Mouse (Mus musculus) MEL (cell line): ENCODE data around the gene Eftud2. TPM values are rescaled to one million over a fixed set of nuclear protein-coding genes. Genes with fewer than 3 reads are reported as not detected.

ENCODE experiments used
- DNase-seq: peaks from one replicate; pipeline ENCODE4 v3.0.0; 2011; ENCODE audit warnings: low read depth, low spot score
- H3K27ac ChIP-seq: 2 replicates; pipeline ENCODE4 v1.5.1; 2012; ENCODE audit warnings: low read depth, mild to moderate bottlenecking, control low read depth, low read length, moderate library complexity; ENCODE audit not compliant: control insufficient read depth
- H3K27me3 ChIP-seq, 2 experiments: fragments of 150-350 bp in 1 of 2; sonication (generic) in 1 of 2; 2 replicates each; pipeline ENCODE4 v1.6.1; 2012; ENCODE audit warnings: low read length in 2 of 2, mild to moderate bottlenecking in 2 of 2, improper control_type of control experiment in 1 of 2, moderate library complexity in 1 of 2; ENCODE audit not compliant: insufficient read depth in 2 of 2, control insufficient read depth in 1 of 2
- H3K36me3 ChIP-seq, 2 experiments: 2 replicates each; pipeline ENCODE4 v1.6.1; 2012 to 2014; ENCODE audit warnings: low read length in 2 of 2, improper control_type of control experiment in 1 of 2, inconsistent platforms in 1 of 2, mild to moderate bottlenecking in 1 of 2; ENCODE audit not compliant: insufficient read depth in 2 of 2, control insufficient read depth in 1 of 2
- H3K4me1 ChIP-seq, 2 experiments: fragments of 150-350 bp in 1 of 2; sonication (generic) in 1 of 2; 2 replicates each; pipeline ENCODE4 v1.6.1; 2012; ENCODE audit warnings: low read length in 2 of 2, improper control_type of control experiment in 1 of 2, mild to moderate bottlenecking in 1 of 2; ENCODE audit not compliant: insufficient read depth in 2 of 2, control insufficient read depth in 1 of 2
- H3K4me3 ChIP-seq, 2 experiments: fragments of 150-350 bp in 1 of 2; sonication (generic) in 1 of 2; 2 replicates each; pipeline ENCODE4 v1.5.1; 2012; ENCODE audit warnings: low read depth in 2 of 2, low read length in 2 of 2, mild to moderate bottlenecking in 2 of 2, moderate library complexity in 2 of 2, control low read depth in 1 of 2, improper control_type of control experiment in 1 of 2; ENCODE audit not compliant: control insufficient read depth in 1 of 2, insufficient read depth in 1 of 2
- H3K79me2 ChIP-seq: 2 replicates; pipeline ENCODE4 v1.6.1; 2012; ENCODE audit warnings: mild to moderate bottlenecking, low read length, moderate library complexity; ENCODE audit not compliant: control insufficient read depth, poor library complexity, insufficient read depth
- H3K9ac ChIP-seq: 2 replicates; pipeline ENCODE4 v1.6.1; 2012; ENCODE audit warnings: low read depth, mild to moderate bottlenecking, control low read depth, low read length, moderate library complexity; ENCODE audit not compliant: control insufficient read depth, poor library complexity, severe bottlenecking
- H3K9me3 ChIP-seq: fragments of 150-350 bp; sonication (generic); replicated peaks from 2 replicates; pipeline ENCODE4 v1.6.1; 2012; ENCODE audit warnings: mild to moderate bottlenecking, low read length, improper control_type of control experiment, moderate library complexity; ENCODE audit not compliant: insufficient read depth
- BHLHE40 ChIP-seq: IDR thresholded peaks from 2 replicates; pipeline ENCODE4 v1.6.1; 2012; ENCODE audit warnings: low read depth, mild to moderate bottlenecking, inconsistent platforms, low read length, improper control_type of control experiment, borderline replicate concordance
- CHD2 ChIP-seq: IDR thresholded peaks from 2 replicates; pipeline ENCODE4 v1.6.1; 2011; ENCODE audit warnings: low read length, improper control_type of control experiment
- CTCF ChIP-seq, 3 experiments: IDR thresholded peaks in 2 of 3; conservative IDR thresholded peaks in 1 of 3; 2 replicates each; pipeline ENCODE4 v1.5.1; 2011 to 2012; ENCODE audit warnings: low read length in 3 of 3, low read depth in 2 of 3, mild to moderate bottlenecking in 2 of 3, improper control_type of control experiment in 1 of 3, inconsistent platforms in 1 of 3, mixed read lengths in 1 of 3, moderate library complexity in 1 of 3; ENCODE audit not compliant: control insufficient read depth in 1 of 3, insufficient read depth in 1 of 3, poor library complexity in 1 of 3, severe bottlenecking in 1 of 3
- ELF1 ChIP-seq: IDR thresholded peaks from 2 replicates; pipeline ENCODE4 v1.6.1; 2014; ENCODE audit warnings: low read depth, mild to moderate bottlenecking, inconsistent platforms, low read length, improper control_type of control experiment, moderate library complexity
- MAFK ChIP-seq: IDR thresholded peaks from 2 replicates; pipeline ENCODE4 v1.6.1; 2011; ENCODE audit warnings: low read depth, mild to moderate bottlenecking, low read length, improper control_type of control experiment, borderline replicate concordance
- MEF2A ChIP-seq: IDR thresholded peaks from 2 replicates; pipeline ENCODE4 v1.6.1; 2014; ENCODE audit warnings: low read depth, mild to moderate bottlenecking, inconsistent platforms, low read length, improper control_type of control experiment; ENCODE audit not compliant: poor library complexity, insufficient replicate concordance, severe bottlenecking; ENCODE audit errors: extremely low read depth
- MXI1 ChIP-seq: IDR thresholded peaks from 2 replicates; pipeline ENCODE4 v1.6.1; 2011; ENCODE audit warnings: mild to moderate bottlenecking, low read depth, low read length, improper control_type of control experiment
- MYB ChIP-seq: IDR thresholded peaks from 2 replicates; pipeline ENCODE4 v1.6.1; 2011; ENCODE audit warnings: mild to moderate bottlenecking, low read depth, low read length, improper control_type of control experiment
- POLR2A ChIP-seq, 2 experiments: IDR thresholded peaks; 2 replicates each; pipeline ENCODE4 v1.6.1; 2011 to 2012; ENCODE audit warnings: low read length in 2 of 2, mild to moderate bottlenecking in 2 of 2, control low read depth in 1 of 2, improper control_type of control experiment in 1 of 2, low read depth in 1 of 2, moderate library complexity in 1 of 2; ENCODE audit not compliant: control insufficient read depth in 1 of 2, insufficient read depth in 1 of 2, poor library complexity in 1 of 2
- POLR2AphosphoS5 ChIP-seq: IDR thresholded peaks from 2 replicates; pipeline ENCODE4 v1.6.1; 2012; ENCODE audit warnings: low read depth, borderline replicate concordance, mild to moderate bottlenecking, inconsistent platforms, low read length, moderate library complexity, mixed read lengths
- RAD21 ChIP-seq: IDR thresholded peaks from 2 replicates; pipeline ENCODE4 v1.6.1; 2011; ENCODE audit warnings: mild to moderate bottlenecking, low read depth, low read length, improper control_type of control experiment
- TBP ChIP-seq: IDR thresholded peaks from 2 replicates; pipeline ENCODE4 v1.8.0; 2011; ENCODE audit warnings: low read depth, low read length, improper control_type of control experiment
- ZMIZ1 ChIP-seq: IDR thresholded peaks from 2 replicates; pipeline ENCODE4 v1.6.1; 2012; ENCODE audit warnings: low read depth, mild to moderate bottlenecking, inconsistent platforms, low read length, improper control_type of control experiment, moderate library complexity
- polyA plus RNA-seq, 2 experiments: library from polyadenylated mRNA; stranded (reverse) in 1 of 2; unstranded in 1 of 2; fragments of >175 nt in 1 of 2; fragments of >200 nt in 1 of 2; gene quantifications; 2 replicates each; pipeline versions ENCODE4 v1.2.1 to v1.2.4; 2012; ENCODE audit warnings: low replicate concordance in 2 of 2, low read depth in 1 of 2; ENCODE audit not compliant: insufficient read length in 2 of 2, insufficient read depth in 1 of 2, missing spikeins in 1 of 2
- total RNA-seq: library from RNA; depleted of rRNA; stranded (reverse); fragments of 300-350 nt; gene quantifications from 2 replicates; pipeline ENCODE4 v1.2.3, GENCODE M21; 2012

Eftud2 gene
- total and polyA plus RNA-seq, 3 experiments, result 261 to 1,215 (median 424) TPM

- Histone ChIP-seq H3K79me2 (no peaks in the 10 kb centered on the region), H3K27ac (no peak overlapping the region), H3K9ac (no peak overlapping the region), H3K4me1 (no peaks in the 10 kb centered on the region; a peak in 1 of 4 replicates), H3K27me3 (no peaks in the 10 kb centered on the region), H3K36me3 (peaks cover 0 to 5% of the 10 kb centered on the region in 2 experiments; a peak in 1 of 4 replicates), H3K9me3 (no peaks in the 10 kb centered on the region), H3K4me3 (no peak overlapping the region)
- no peak for TF ChIP-seq RAD21
- TF ChIP-seq BHLHE40, result no peak
- TF ChIP-seq POLR2AphosphoS5, result 0 out of 2 replicates have a peak, but pooled peaks have one; percentile 62
- TF ChIP-seq POLR2A (IDR thresholded peaks at IDR 0.05; ENCODE audit: control insufficient read depth in 1 of 2, insufficient read depth in 1 of 2, low read depth in 1 of 2, low read length in 2 of 2, poor library complexity in 1 of 2), result 0 out of 4 replicates have a peak, but pooled peaks have one; percentile 21 to 29
- no peak for DNase-seq
Observed at GRCm38 (mm10) chr11:102903654-102904053, 22.9 kb upstream of the Eftud2 start.

- Histone ChIP-seq H3K9ac (no peak overlapping the region), H3K4me3 (no peak overlapping the region), H3K4me1 (no peaks in the 10 kb centered on the region; a peak in 1 of 4 replicates), H3K36me3 (no peaks in the 10 kb centered on the region; a peak in 1 of 4 replicates), H3K27ac (no peak overlapping the region), H3K79me2 (no peaks in the 10 kb centered on the region), H3K9me3 (no peaks in the 10 kb centered on the region), H3K27me3 (no peaks in the 10 kb centered on the region)
- TF ChIP-seq CTCF (IDR thresholded peaks at IDR 0.05 in 2 of 3, conservative IDR thresholded peaks at IDR 0.05 in 1 of 3; ENCODE audit: control insufficient read depth in 1 of 3, insufficient read depth in 1 of 3, low read depth in 2 of 3, low read length in 3 of 3, poor library complexity in 1 of 3, severe bottlenecking in 1 of 3) (no peak), POLR2A (IDR thresholded peaks at IDR 0.05; ENCODE audit: control insufficient read depth in 1 of 2, insufficient read depth in 1 of 2, low read depth in 1 of 2, low read length in 2 of 2, poor library complexity in 1 of 2) (no peak), MYB (no peak), MAFK (no peak), TBP (peak; percentile 96), MEF2A (no peak), ZMIZ1 (no peak)
- no peak for DNase-seq
Observed at GRCm38 (mm10) chr11:102902107-102902506, 21.3 kb upstream of the Eftud2 start.

GRCm38 (mm10) chr11:102901199-102901598 is 20.4 kb upstream of the Eftud2 start:
- Histone ChIP-seq H3K4me3 (no peak overlapping the region), H3K27me3 (no peaks in the 10 kb centered on the region), H3K4me1 (peaks cover 0 to 3% of the 10 kb centered on the region in 2 experiments; a peak in 3 of 4 replicates), H3K36me3 (no peaks in the 10 kb centered on the region; a peak in 2 of 4 replicates), H3K79me2 (no peaks in the 10 kb centered on the region), H3K27ac (no peak overlapping the region), H3K9me3 (no peaks in the 10 kb centered on the region), H3K9ac (no peak overlapping the region)
- TF ChIP-seq ELF1 (no peak), MXI1 (0 out of 2 replicates have a peak, but pooled peaks have one; percentile 20), CHD2 (no peak), MYB (no peak), ZMIZ1 (0 out of 2 replicates have a peak, but pooled peaks have one; percentile 27)
- DNase-seq, result no peak
